Mouse (Mus musculus) CH12.LX (cell line): ENCODE measurements at regions not wholly inside any gene's neighbourhood (a gene's known extent, or its start where the extent isn't known, plus 50 kb on each side); places are given as distances from the start of the nearest gene placed in this dataset.

Source experiments
- DNase-seq: peaks from one replicate; pipeline ENCODE4 v3.0.0-alpha.2; 2013; ENCODE audit errors: extremely low read depth
- H3K27ac ChIP-seq: 2 replicates; pipeline ENCODE4 v1.5.1; 2012; ENCODE audit warnings: low read depth, mild to moderate bottlenecking, control low read depth, moderate library complexity; ENCODE audit not compliant: insufficient read depth
- H3K27me3 ChIP-seq: replicated peaks from 2 replicates; pipeline ENCODE3; 2012; ENCODE audit warnings: inconsistent platforms
- H3K36me3 ChIP-seq, 2 experiments: replicated peaks in 1 of 2; 2 replicates each; pipeline versions ENCODE3 to v1.6.1; 2012; ENCODE audit warnings: inconsistent platforms in 1 of 2, low read length in 1 of 2, mild to moderate bottlenecking in 1 of 2, mixed read lengths in 1 of 2, moderate library complexity in 1 of 2; ENCODE audit not compliant: control insufficient read depth in 1 of 2, insufficient read depth in 1 of 2
- H3K4me1 ChIP-seq, 2 experiments: 2 replicates each; pipeline ENCODE4 v1.6.1; 2012; ENCODE audit warnings: inconsistent platforms in 1 of 2, moderate library complexity in 1 of 2; ENCODE audit not compliant: insufficient read depth in 2 of 2, control insufficient read depth in 1 of 2
- H3K4me2 ChIP-seq: 2 replicates; pipeline ENCODE4 v1.6.1; 2012; ENCODE audit warnings: low read depth, mild to moderate bottlenecking, control low read depth; ENCODE audit not compliant: poor library complexity, insufficient read depth, severe bottlenecking
- H3K4me3 ChIP-seq, 3 experiments: fragments of 150-350 bp in 1 of 3; sonication (generic) in 1 of 3; replicated peaks in 1 of 3; 2 replicates each; pipeline versions ENCODE3 to v1.5.1; 2011 to 2012; ENCODE audit warnings: low read depth in 2 of 3, low read length in 2 of 3, mild to moderate bottlenecking in 2 of 3, moderate library complexity in 2 of 3, control low read depth in 1 of 3, improper control_type of control experiment in 1 of 3, inconsistent platforms in 1 of 3, mixed read lengths in 1 of 3; ENCODE audit not compliant: poor library complexity in 1 of 3
- H3K79me2 ChIP-seq: replicated peaks from 2 replicates; pipeline ENCODE4 v1.6.1; 2012; ENCODE audit warnings: mild to moderate bottlenecking, moderate library complexity; ENCODE audit not compliant: control insufficient read depth, poor library complexity, insufficient read depth, severe bottlenecking; ENCODE audit errors: extremely low read depth
- H3K9ac ChIP-seq: 2 replicates; pipeline ENCODE4 v1.6.1; 2012; ENCODE audit warnings: low read depth, mild to moderate bottlenecking, control low read depth, moderate library complexity; ENCODE audit not compliant: insufficient read depth
- H3K9me3 ChIP-seq: replicated peaks from 2 replicates; pipeline ENCODE3; 2012; ENCODE audit warnings: low read length, inconsistent platforms, mixed read lengths
- CTCF ChIP-seq, 2 experiments: IDR thresholded peaks in 1 of 2; conservative IDR thresholded peaks in 1 of 2; 2 replicates each; pipeline ENCODE4 v1.5.1; 2011 to 2012; ENCODE audit warnings: low read depth in 2 of 2, low read length in 2 of 2, improper control_type of control experiment in 1 of 2, inconsistent platforms in 1 of 2, mild to moderate bottlenecking in 1 of 2, moderate library complexity in 1 of 2
- E2F4 ChIP-seq: IDR thresholded peaks from 2 replicates; pipeline ENCODE4 v1.6.1; 2011; ENCODE audit warnings: low read depth, low read length, improper control_type of control experiment; ENCODE audit not compliant: insufficient replicate concordance
- ELF1 ChIP-seq: IDR thresholded peaks from 2 replicates; pipeline ENCODE4 v1.6.1; 2014; ENCODE audit warnings: low read depth, mild to moderate bottlenecking, inconsistent platforms, low read length, improper control_type of control experiment
- EP300 ChIP-seq: IDR thresholded peaks from 2 replicates; pipeline ENCODE4 v1.6.1; 2011; ENCODE audit warnings: low read length, improper control_type of control experiment
- HCFC1 ChIP-seq: IDR thresholded peaks from 2 replicates; pipeline ENCODE4 v1.6.1; 2012; ENCODE audit warnings: low read depth, mild to moderate bottlenecking, inconsistent platforms, low read length, improper control_type of control experiment
- IRF4 ChIP-seq: IDR thresholded peaks from 2 replicates; pipeline ENCODE4 v1.6.1; 2014; ENCODE audit warnings: low read depth, mild to moderate bottlenecking, inconsistent platforms, low read length, improper control_type of control experiment
- JUND ChIP-seq: conservative IDR thresholded peaks from 2 replicates; pipeline ENCODE4 v1.6.1; 2011; ENCODE audit warnings: low read depth, low read length, improper control_type of control experiment
- KAT2A ChIP-seq: IDR thresholded peaks from 2 replicates; pipeline ENCODE4 v1.6.1; 2012; ENCODE audit warnings: low read length, improper control_type of control experiment, inconsistent platforms; ENCODE audit not compliant: insufficient replicate concordance
- MAFK ChIP-seq: IDR thresholded peaks from 2 replicates; pipeline ENCODE4 v1.6.1; 2011; ENCODE audit warnings: low read length, improper control_type of control experiment; ENCODE audit not compliant: insufficient replicate concordance
- MXI1 ChIP-seq: IDR thresholded peaks from 2 replicates; pipeline ENCODE4 v1.6.1; 2011; ENCODE audit warnings: mild to moderate bottlenecking, low read depth, low read length, improper control_type of control experiment
- MYC ChIP-seq: IDR thresholded peaks from 2 replicates; pipeline ENCODE4 v1.6.1; 2011; ENCODE audit warnings: low read depth, mild to moderate bottlenecking, improper control_type of control experiment, low read length
- NELFE ChIP-seq: IDR thresholded peaks from 2 replicates; pipeline ENCODE4 v1.6.1; 2011; ENCODE audit warnings: low read depth, low read length, improper control_type of control experiment
- PAX5 ChIP-seq: IDR thresholded peaks from 2 replicates; pipeline ENCODE4 v1.6.1; 2012; ENCODE audit warnings: low read length, inconsistent platforms, mixed read lengths
- SIN3A ChIP-seq: IDR thresholded peaks from 2 replicates; pipeline ENCODE4 v1.6.1; 2012; ENCODE audit warnings: low read length, improper control_type of control experiment, inconsistent platforms
- SMC3 ChIP-seq: IDR thresholded peaks from 2 replicates; pipeline ENCODE4 v1.6.1; 2011; ENCODE audit warnings: low read depth, low read length, improper control_type of control experiment
- TBP ChIP-seq: conservative IDR thresholded peaks from 2 replicates; pipeline ENCODE4 v1.6.1; 2011; ENCODE audit warnings: low read depth, low read length, improper control_type of control experiment
- ZC3H11A ChIP-seq: IDR thresholded peaks from 2 replicates; pipeline ENCODE4 v1.6.1; 2012; ENCODE audit warnings: low read depth, mild to moderate bottlenecking, inconsistent platforms, low read length, improper control_type of control experiment
- ZNF384 ChIP-seq: IDR thresholded peaks from 2 replicates; pipeline ENCODE4 v1.6.1; 2012; ENCODE audit warnings: low read depth, low read length, improper control_type of control experiment, inconsistent platforms
- dilution Hi-C: fragments of 300-500 bp; cut with MboI; formaldehyde crosslinking; loops from 2 replicates; pipeline ENCODE4 v1.14.3; 2020; ENCODE audit warnings: low sequenced_read_pairs; ENCODE audit not compliant: extremely low pct_unique_long_range_greater_than_20kb, extremely low pct_ligation_motif_present
- in situ Hi-C: fragments of 300-500 bp; cut with MboI; formaldehyde crosslinking; loops from 3 replicates; pipeline ENCODE4 v1.14.3; 2019; ENCODE audit warnings: low sequenced_read_pairs, low pct_ligation_motif_present, low pct_unique_long_range_greater_than_20kb, mixed read lengths

DNA sequence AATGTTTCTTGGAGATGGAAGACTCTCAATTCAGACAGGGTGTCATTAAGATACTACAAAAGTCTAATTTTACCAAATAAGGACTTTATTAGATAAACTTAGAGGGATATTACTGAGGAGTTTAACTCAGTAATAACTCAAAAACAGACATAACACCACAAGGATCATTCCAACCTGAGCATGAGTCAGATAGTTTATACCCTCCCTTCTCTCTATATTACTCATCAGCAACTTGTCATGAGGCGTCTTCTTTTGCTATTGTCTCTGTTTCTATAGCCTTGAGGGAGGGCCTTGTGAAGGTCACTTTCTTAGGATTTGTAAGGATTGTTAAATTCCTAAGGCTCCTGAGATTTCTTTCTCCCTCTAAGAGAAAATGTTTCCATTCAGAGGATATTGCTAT, 307.8 kb downstream of the Tecrl start:
- Histone ChIP-seq H3K4me3 (no peak overlapping the region), H3K27ac (no peak overlapping the region), H3K9ac (no peak overlapping the region), H3K36me3 (no peaks in the 10 kb centered on the region), H3K4me1 (no peaks in the 10 kb centered on the region), H3K27me3 (no peaks in the 10 kb centered on the region), H3K9me3 (peaks cover 16% of the 10 kb centered on the region), H3K4me2 (no peak overlapping the region), H3K79me2 (no peaks in the 10 kb centered on the region)
- no peak for DNase-seq
- peak; percentile 46; the same call in 1 of the 2 replicates for TF ChIP-seq EP300
- TF ChIP-seq JUND, result peak; percentile 63
- no peak for TF ChIP-seq KAT2A
- TF ChIP-seq MXI1, result no peak
- no peak for TF ChIP-seq E2F4
- TF ChIP-seq IRF4, result peak; percentile 59
- TF ChIP-seq MAFK, result no peak
- in situ Hi-C loops, result no loop called here
- dilution Hi-C loops, result no loop called here

DNA sequence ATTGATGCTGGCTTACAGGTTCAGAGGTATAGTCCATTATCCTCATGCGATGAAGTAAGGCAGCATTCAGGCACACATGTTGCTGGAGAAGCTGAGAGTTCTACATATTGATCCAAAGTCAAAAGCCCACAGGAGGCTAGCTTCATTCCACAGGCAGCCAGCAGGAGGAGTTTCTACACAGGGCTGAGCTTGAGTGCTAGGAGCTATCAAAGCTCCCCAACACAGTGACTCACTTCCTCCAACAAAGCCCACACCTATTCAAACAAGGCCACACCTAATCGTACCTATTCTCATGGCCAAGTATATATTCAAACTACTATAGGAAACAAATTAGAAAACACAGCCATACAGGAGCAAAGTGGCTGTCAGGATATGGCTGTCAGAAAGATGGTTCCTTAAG, 325.3 kb downstream of the Tecrl start:
- Histone ChIP-seq H3K4me3 (no peak overlapping the region), H3K9me3 (peaks cover 14% of the 10 kb centered on the region), H3K4me2 (no peak overlapping the region), H3K27me3 (no peaks in the 10 kb centered on the region), H3K9ac (no peak overlapping the region), H3K36me3 (no peaks in the 10 kb centered on the region), H3K79me2 (no peaks in the 10 kb centered on the region), H3K27ac (no peak overlapping the region), H3K4me1 (no peaks in the 10 kb centered on the region)
- TF ChIP-seq TBP (no peak), MYC (no peak), PAX5 (no peak), ZC3H11A (no peak), SMC3 (peak; percentile 35), SIN3A (no peak), ZNF384 (no peak), CTCF (conservative IDR thresholded peaks at IDR 0.05 in 1 of 2, IDR thresholded peaks at IDR 0.05 in 1 of 2; ENCODE audit: low read depth in 2 of 2, low read length in 2 of 2) (peak in 1 of 2 experiments; percentile 32; a peak in 2 of 4 replicates), ELF1 (no peak), HCFC1 (no peak), NELFE (no peak)
- dilution Hi-C loops (no loop called here), in situ Hi-C loops (no loop called here)
- no peak for DNase-seq
